Mouse (Mus musculus): ENCODE measurements around the gene Car15.

DNA sequence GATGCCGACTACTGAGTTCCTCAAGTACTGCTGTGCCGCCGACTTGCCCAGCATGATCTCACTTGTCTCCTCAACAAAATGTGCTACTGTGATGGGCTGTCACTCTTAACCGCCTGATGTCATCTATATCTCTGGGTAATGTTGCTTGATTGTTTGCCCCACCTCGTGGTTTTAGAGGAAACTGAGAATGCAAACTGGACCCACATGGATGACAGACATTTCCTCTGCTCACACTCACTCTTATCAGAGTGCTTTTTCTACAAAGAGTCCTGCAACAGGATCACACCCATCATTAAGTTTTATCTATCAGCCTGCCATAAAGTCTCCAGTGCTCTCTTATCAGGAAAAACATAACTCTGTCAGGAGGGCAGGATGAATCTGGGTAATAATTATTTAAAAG lies 33.1 kb upstream of the Car15 start:
- TF ChIP-seq POLR2A (IDR thresholded peaks at IDR 0.05; ENCODE audit: insufficient read length, low read depth), result no peak
- no peak for TF ChIP-seq MAX (IDR thresholded peaks at IDR 0.05; ENCODE audit: low read depth)
- no peak for TF ChIP-seq MYOG (IDR thresholded peaks at IDR 0.05; ENCODE audit: control insufficient read depth in 1 of 3, insufficient read depth in 1 of 3, insufficient read length in 2 of 3, low read depth in 2 of 3)
- no peak for TF ChIP-seq E2F4 (IDR thresholded peaks at IDR 0.05; ENCODE audit: insufficient read depth)
- no peak for TF ChIP-seq USF1 (IDR thresholded peaks at IDR 0.05; ENCODE audit: low read depth)
- no peak for TF ChIP-seq TCF12 (IDR thresholded peaks at IDR 0.05; ENCODE audit: insufficient read depth, poor library complexity, severe bottlenecking)

All from myocyte (in vitro differentiated cells).